9 mouse cellular contexts compared by ENCODE assay signal in genomic region chr3:131136455-131136854, GRCm38 (mm10). TPM values are rescaled to one million over a fixed set of nuclear protein-coding genes. Genes with fewer than 3 reads are reported as not detected.
A peak's percentile ranks its signal among the peaks of the same experiment; 100 is the strongest.
DNase-seq lines count a peak whose midpoint lies in the region; ATAC-seq lines count a peak whose summit lies in the region.
"Had no signal": no experiment of that assay in that cellular context is flagged by ENCODE, and none has a peak within 500 bp of the region (broad histone marks: within the 10 kb centered on the region; RNA-seq: fewer than 3 reads in every experiment).

No protein-coding gene starts in this region.

- no peak for ATAC-seq in hindbrain, embryonic 14.5 days (ENCODE audit: low FRiP score)
- no peak for ATAC-seq in neural tube, embryonic 13.5 days (ENCODE audit: low read depth)

- no peak overlapping the region for H3K4me3 ChIP-seq in hindbrain, embryonic 14.5 days (replicated peaks; ENCODE audit: low read length)
- no peak overlapping the region for H3K4me3 ChIP-seq in neural tube, embryonic 13.5 days

- intact Hi-C loops in left cerebral cortex, postnatal 10 days (cut with DNase I), result no loop called here

- no peaks in the 10 kb centered on the region for H3K36me3 ChIP-seq in hindbrain, embryonic 14.5 days (replicated peaks; ENCODE audit: control insufficient read depth, insufficient read depth)
- H3K36me3 ChIP-seq in neural tube, embryonic 13.5 days, result no peaks in the 10 kb centered on the region

- H3K9ac ChIP-seq in hindbrain, embryonic 14.5 days, result no peak overlapping the region
- 0 out of 2 replicates have a peak overlapping the region, but pooled peaks have one; percentile 34 for H3K9ac ChIP-seq in neural tube, embryonic 13.5 days

- no peak overlapping the region for H3K27ac ChIP-seq in hindbrain, embryonic 14.5 days
- no peak overlapping the region for H3K27ac ChIP-seq in neural tube, embryonic 13.5 days (replicated peaks)

- DNase-seq in embryo, embryonic 10.5 days (ENCODE audit: low spot score), result peak; percentile 56
- no peak for DNase-seq in embryo, embryonic 11 days
- peak; percentile 22 to 42 for DNase-seq in heart, adult 18-20 months
- DNase-seq in hindbrain, embryonic 14.5 days (ENCODE audit: low spot score), result no peak
- DNase-seq in thymus, postnatal 4 days, result no peak
- DNase-seq in layer of hippocampus, adult 11-12 months (ENCODE audit: low spot score), result no peak
- no peak for DNase-seq in left cerebral cortex, postnatal 10 days (ENCODE audit: extremely low spot score in 1 of 2, low spot score in 2 of 2)

- peaks cover 32% of the 10 kb centered on the region for H3K4me1 ChIP-seq in hindbrain, embryonic 14.5 days (replicated peaks; ENCODE audit: control insufficient read depth, insufficient read depth, low read length)
- H3K4me1 ChIP-seq in neural tube, embryonic 13.5 days (replicated peaks), result peaks cover 55% of the 10 kb centered on the region

- H3K9me3 ChIP-seq in hindbrain, embryonic 14.5 days (ENCODE audit: control insufficient read depth, low read length), result no peaks in the 10 kb centered on the region
- no peaks in the 10 kb centered on the region for H3K9me3 ChIP-seq in neural tube, embryonic 13.5 days

- peak overlapping the region; percentile 32 for H3K4me2 ChIP-seq in hindbrain, embryonic 14.5 days (replicated peaks)
- H3K4me2 ChIP-seq in neural tube, embryonic 13.5 days, result peak overlapping the region; percentile 39

- 9% methylated on average over 8 of the region's 8 CpGs for WGBS in hindbrain, embryonic 14.5 days
- 15% methylated on average over 8 of the region's 8 CpGs for WGBS in neural tube, embryonic 13.5 days

- H3K27me3 ChIP-seq in hindbrain, embryonic 14.5 days (ENCODE audit: control insufficient read depth, insufficient read depth, low read length), result peaks cover 13% of the 10 kb centered on the region; the same call in 1 of the 2 replicates
- peaks cover 29% of the 10 kb centered on the region for H3K27me3 ChIP-seq in neural tube, embryonic 13.5 days

RNA-seq across cellular contexts. Expression of gene Lef1, which starts 26.2 kb away (rescaled TPM):
- total RNA-seq in heart, adult 18-20 months (2021), result 1 to 10 TPM in 1 of 2 experiments, under 1 TPM in 1; 0.25 to 2.5 TPM
- 9.8 and 10.3 TPM in 2 replicates for polyA plus RNA-seq in hindbrain, embryonic 14.5 days (2014; fragmentation: Nextera tagmentation; extraction: Ambion mirVana)
- polyA plus RNA-seq in neural tube, embryonic 13.5 days (2015; fragmentation: Nextera tagmentation; extraction: Ambion mirVana), result 7.7 and 12.3 TPM in 2 replicates
- total RNA-seq in left cerebral cortex, postnatal 10 days (2021), result 1 to 10 TPM; 6.1 to 6.3 TPM
- total RNA-seq: granulocyte monocyte progenitor cell, adult 5-6 weeks had no signal

Comparison
In these comparisons a context has a peak if more than half of its experiments do, and no peak if none do; other contexts are left out.
1. DNase-seq: peak in embryo, embryonic 10.5 days (single experiment) and heart, adult 18-20 months (2 of 2); none in embryo, embryonic 11 days (single experiment), hindbrain, embryonic 14.5 days (single experiment), thymus, postnatal 4 days (single experiment), layer of hippocampus, adult 11-12 months (single experiment) and left cerebral cortex, postnatal 10 days (0 of 2).